Mouse (Mus musculus): ENCODE data around the gene Spin1.

DNA sequence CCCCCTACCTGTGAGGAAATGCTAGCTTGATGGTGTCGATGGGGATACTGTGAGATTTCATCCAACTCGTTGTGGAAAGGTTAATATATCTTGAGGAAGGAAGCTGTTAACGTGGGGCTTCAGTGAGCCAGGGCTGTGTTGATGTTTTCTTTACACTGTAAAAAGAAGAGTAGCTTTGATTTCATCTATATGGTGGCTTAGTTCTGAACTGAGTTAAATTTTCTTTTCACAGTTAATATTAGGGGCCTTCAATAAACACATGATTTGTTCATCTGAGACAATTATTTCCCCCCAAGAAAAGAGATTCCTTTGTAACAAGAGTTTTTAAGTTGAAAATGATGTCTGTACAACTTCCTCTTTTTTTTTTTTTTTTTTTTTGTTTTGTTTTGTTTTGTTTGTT lies 56.6 kb downstream of the Spin1 start:
- TF ChIP-seq CTCF (IDR thresholded peaks at IDR 0.05; ENCODE audit: low read depth, low read length) (no peak), POLR2AphosphoS5 (IDR thresholded peaks at IDR 0.05; ENCODE audit: insufficient replicate concordance, low read depth, low read length) (no peak), TAL1 (conservative IDR thresholded peaks at IDR 0.05; ENCODE audit: low read depth, low read length) (no peak), GATA1 (IDR thresholded peaks at IDR 0.05; ENCODE audit: borderline replicate concordance, low read length) (no peak)
